Mouse (Mus musculus) heart, postnatal 0 days (tissue): ENCODE measurements around the gene Zfp260. TPM values are rescaled to one million over a fixed set of nuclear protein-coding genes. Genes with fewer than 3 reads are reported as not detected.

Experiments
- ATAC-seq: fragments of 200-750 bp; cut with Nextera tagmentation; 2 replicates; pipeline ENCODE4 v1.8.0; 2017; ENCODE audit warnings: low read depth, moderate number of reproducible peaks, moderate library complexity; ENCODE audit not compliant: insufficient read depth
- DNase-seq: peaks from one replicate; pipeline ENCODE4 v3.0.0-alpha.2; 2016; ENCODE audit warnings: low spot score
- H3K27ac ChIP-seq: fragments of 300-500 bp; sonication (generic); 2 replicates; pipeline ENCODE4 v1.5.1; 2014; ENCODE audit warnings: low read depth, mild to moderate bottlenecking
- H3K27me3 ChIP-seq: fragments of 300-500 bp; sonication (generic); 2 replicates; pipeline ENCODE4 v1.6.1; 2014; ENCODE audit warnings: low read length, mixed read lengths; ENCODE audit not compliant: control insufficient read depth, insufficient read depth
- H3K36me3 ChIP-seq: fragments of 300-500 bp; sonication (generic); replicated peaks from 2 replicates; pipeline ENCODE4 v1.6.1; 2014; ENCODE audit warnings: low read length, mixed read lengths; ENCODE audit not compliant: control insufficient read depth, insufficient read depth
- H3K4me1 ChIP-seq: fragments of 300-500 bp; sonication (generic); 2 replicates; pipeline ENCODE4 v1.6.1; 2014; ENCODE audit warnings: antibody characterized with exemption; ENCODE audit not compliant: control insufficient read depth, insufficient read depth
- H3K4me2 ChIP-seq: fragments of 300-500 bp; sonication (generic); 2 replicates; pipeline ENCODE4 v1.6.1; 2014; ENCODE audit warnings: low read depth, mild to moderate bottlenecking, low read length, moderate library complexity
- H3K4me3 ChIP-seq: fragments of 300-500 bp; sonication (generic); 2 replicates; pipeline ENCODE4 v1.5.1; 2014; ENCODE audit warnings: low read depth, low read length
- H3K9ac ChIP-seq: fragments of 300-500 bp; sonication (generic); replicated peaks from 2 replicates; pipeline ENCODE4 v1.6.1; 2014; ENCODE audit warnings: low read depth, low read length, mixed read lengths
- H3K9me3 ChIP-seq: fragments of 300-500 bp; sonication (generic); replicated peaks from 2 replicates; pipeline ENCODE4 v1.6.1; 2016; ENCODE audit warnings: low read length; ENCODE audit not compliant: control insufficient read depth
- CTCF ChIP-seq: IDR thresholded peaks from 2 replicates; pipeline ENCODE4 v1.5.1; 2016; ENCODE audit warnings: antibody characterized with exemption, control low read depth, low read depth
- EP300 ChIP-seq: IDR thresholded peaks from 2 replicates; pipeline ENCODE4 v1.6.1; 2016; ENCODE audit warnings: antibody characterized with exemption, low read depth
- WGBS: fragments of 180-500 bp; shearing (Covaris S2); extraction: QIAGEN DNeasy Blood & Tissue Kit; methylation state at CpG from one replicate; pipeline ENCODE4 v1.1.7; 2014; 5-methylcytosine and 5-hydroxymethylcytosine counted together
- polyA plus RNA-seq: library from polyadenylated mRNA; unstranded; fragments of >200 nt; fragmentation: Nextera tagmentation; extraction: Ambion mirVana; gene quantifications from 2 replicates; pipeline ENCODE4 v1.2.1, GENCODE M21; 2015
- total RNA-seq: library from RNA; depleted of rRNA; stranded (reverse); fragments of >200 nt; gene quantifications from 2 replicates; pipeline ENCODE4 v1.2.3, GENCODE M21; 2014; ENCODE audit warnings: low replicate concordance

The Zfp260 gene
- total and polyA plus RNA-seq, 2 experiments from 2014 or later = 33.1 to 54.6 TPM

- 95% methylated on average over 4 of the region's 4 CpGs for WGBS
- DNase-seq = no peak
- Histone ChIP-seq H3K4me1 (no peaks in the 10 kb centered on the region), H3K9me3 (no peaks in the 10 kb centered on the region; the same call in 1 of the 2 replicates), H3K4me2 (no peak overlapping the region), H3K9ac (no peak overlapping the region), H3K36me3 (peaks cover 83% of the 10 kb centered on the region), H3K4me3 (no peak overlapping the region), H3K27ac (no peak overlapping the region), H3K27me3 (no peaks in the 10 kb centered on the region)
- TF ChIP-seq EP300 (no peak), CTCF (no peak)
- no peak for ATAC-seq
Measured at GRCm38 (mm10) chr7:30132396-30132795, 37.8 kb downstream of the Zfp260 start.

- H3K4me2 ChIP-seq = no peak overlapping the region
- H3K4me1 ChIP-seq = no peaks in the 10 kb centered on the region
- 85% methylated on average over 10 of the region's 10 CpGs for WGBS
- no peak overlapping the region for H3K4me3 ChIP-seq
- H3K36me3 ChIP-seq = peaks cover 47% of the 10 kb centered on the region
- ATAC-seq = no peak
- H3K27me3 ChIP-seq = no peaks in the 10 kb centered on the region
- no peak for TF ChIP-seq CTCF
- TF ChIP-seq EP300 = no peak
- H3K27ac ChIP-seq = no peak overlapping the region
- H3K9ac ChIP-seq = no peak overlapping the region
- no peaks in the 10 kb centered on the region; the same call in 1 of the 2 replicates for H3K9me3 ChIP-seq
- DNase-seq = no peak
Measured at GRCm38 (mm10) chr7:30136826-30137225, 42.2 kb downstream of the Zfp260 start.

GRCm38 (mm10) chr7:30143170-30143554 lies 48.6 kb downstream of the Zfp260 start:
- H3K4me3 ChIP-seq = peak overlapping the region; percentile 66
- TF ChIP-seq CTCF (no peak), EP300 (no peak)
- no peak for DNase-seq
- no peaks in the 10 kb centered on the region for H3K4me1 ChIP-seq
- peaks cover 6% of the 10 kb centered on the region for H3K9me3 ChIP-seq
- no peaks in the 10 kb centered on the region for H3K27me3 ChIP-seq
- H3K4me2 ChIP-seq = peak overlapping the region; percentile 76
- 0 out of 2 replicates have a peak overlapping the region, but pooled peaks have one; percentile 64 for H3K27ac ChIP-seq
- no peak for ATAC-seq
- no peaks in the 10 kb centered on the region; the same call in 1 of the 2 replicates for H3K36me3 ChIP-seq
- peak overlapping the region; percentile 64 for H3K9ac ChIP-seq
- WGBS = 12% methylated on average over 8 of the region's 8 CpGs

GRCm38 (mm10) chr7:30143555-30144209 lies 49.1 kb downstream of the Zfp260 start:
- TF ChIP-seq CTCF = no peak
- no peak for TF ChIP-seq EP300
- peak; percentile 87 for DNase-seq
- Histone ChIP-seq H3K36me3 (no peaks in the 10 kb centered on the region; the same call in 1 of the 2 replicates), H3K9me3 (peaks cover 11% of the 10 kb centered on the region), H3K4me1 (no peaks in the 10 kb centered on the region), H3K9ac (peak overlapping the region; percentile 64), H3K27me3 (no peaks in the 10 kb centered on the region), H3K4me2 (peak overlapping the region; percentile 76), H3K4me3 (peak overlapping the region; percentile 66), H3K27ac (peak overlapping the region; percentile 64)
- peak; percentile 93 for ATAC-seq
- under 1% methylated on average over 35 of the region's 35 CpGs for WGBS

GRCm38 (mm10) chr7:30147011-30147410 lies 52.4 kb downstream of the Zfp260 start:
- DNase-seq (no peak), ATAC-seq (no peak)
- Histone ChIP-seq H3K27ac (no peak overlapping the region), H3K9ac (no peak overlapping the region), H3K27me3 (no peaks in the 10 kb centered on the region), H3K36me3 (peaks cover 14% of the 10 kb centered on the region), H3K4me2 (no peak overlapping the region), H3K4me3 (no peak overlapping the region), H3K9me3 (peaks cover 39% of the 10 kb centered on the region), H3K4me1 (no peaks in the 10 kb centered on the region)
- 92% methylated on average over 5 of the region's 5 CpGs for WGBS
- TF ChIP-seq CTCF (no peak), EP300 (no peak)

GRCm38 (mm10) chr7:30154040-30154439 lies 59.5 kb downstream of the Zfp260 start:
- no peaks in the 10 kb centered on the region for H3K4me1 ChIP-seq
- no peak overlapping the region for H3K4me2 ChIP-seq
- no peak for DNase-seq
- WGBS = 96% methylated on average over 1 of the region's 1 CpGs
- ATAC-seq = no peak
- H3K36me3 ChIP-seq = peaks cover 42% of the 10 kb centered on the region
- no peak overlapping the region for H3K9ac ChIP-seq
- H3K4me3 ChIP-seq = no peak overlapping the region
- H3K27ac ChIP-seq = no peak overlapping the region
- no peaks in the 10 kb centered on the region for H3K27me3 ChIP-seq
- TF ChIP-seq EP300 (no peak), CTCF (no peak)
- H3K9me3 ChIP-seq = peaks cover 82% of the 10 kb centered on the region
